Mouse (Mus musculus) embryonic facial prominence, embryonic 10.5 days (tissue): Measurements from ENCODE around the gene Zan. TPM values are rescaled to one million over a fixed set of nuclear protein-coding genes. Genes with fewer than 3 reads are reported as not detected.
A peak's percentile ranks its signal among the peaks of the same experiment; 100 is the strongest.

ENCODE experiments used
- DNase-seq: peaks from one replicate; pipeline ENCODE4 v3.0.0-alpha.2; 2017; ENCODE audit warnings: low spot score
- H3K27ac ChIP-seq: fragments of 300-500 bp; sonication (generic); replicated peaks from 2 replicates; pipeline ENCODE4 v1.5.1; 2016; ENCODE audit warnings: mild to moderate bottlenecking
- H3K27me3 ChIP-seq: fragments of 300-500 bp; sonication (generic); replicated peaks from 2 replicates; pipeline ENCODE4 v1.6.1; 2016; ENCODE audit warnings: low read depth, mild to moderate bottlenecking; ENCODE audit not compliant: poor library complexity, severe bottlenecking
- H3K36me3 ChIP-seq: fragments of 300-500 bp; sonication (generic); replicated peaks from 2 replicates; pipeline ENCODE4 v1.6.1; 2016; ENCODE audit warnings: mild to moderate bottlenecking, moderate library complexity
- H3K4me1 ChIP-seq: fragments of 300-500 bp; sonication (generic); 2 replicates; pipeline ENCODE4 v1.6.1; 2016
- H3K4me3 ChIP-seq: fragments of 300-500 bp; sonication (generic); 2 replicates; pipeline ENCODE4 v1.5.1; 2016; ENCODE audit warnings: mild to moderate bottlenecking, moderate library complexity
- H3K9me3 ChIP-seq: fragments of 300-500 bp; sonication (generic); 2 replicates; pipeline ENCODE4 v1.6.1; 2016; ENCODE audit warnings: mild to moderate bottlenecking
- WGBS: fragments of 180-500 bp; shearing (Covaris S2); methylation state at CpG from one replicate; pipeline ENCODE4 v1.1.7; 2016; 5-methylcytosine and 5-hydroxymethylcytosine counted together
- polyA plus RNA-seq: library from polyadenylated mRNA; unstranded; fragments of >200 nt; fragmentation: Nextera tagmentation; extraction: Ambion mirVana; gene quantifications from 2 replicates; pipeline ENCODE4 v1.2.1, GENCODE M21; 2016

Zan gene
- polyA plus RNA-seq, 1 experiment from 2014 or later, result 0.16 TPM

- WGBS, result 87% methylated on average over 17 of the region's 17 CpGs
- peaks cover 70% of the 10 kb centered on the region for H3K36me3 ChIP-seq
Measured at GRCm38 (mm10) chr5:137354091-137354490, 122.8 kb downstream of the Zan start.

DNA sequence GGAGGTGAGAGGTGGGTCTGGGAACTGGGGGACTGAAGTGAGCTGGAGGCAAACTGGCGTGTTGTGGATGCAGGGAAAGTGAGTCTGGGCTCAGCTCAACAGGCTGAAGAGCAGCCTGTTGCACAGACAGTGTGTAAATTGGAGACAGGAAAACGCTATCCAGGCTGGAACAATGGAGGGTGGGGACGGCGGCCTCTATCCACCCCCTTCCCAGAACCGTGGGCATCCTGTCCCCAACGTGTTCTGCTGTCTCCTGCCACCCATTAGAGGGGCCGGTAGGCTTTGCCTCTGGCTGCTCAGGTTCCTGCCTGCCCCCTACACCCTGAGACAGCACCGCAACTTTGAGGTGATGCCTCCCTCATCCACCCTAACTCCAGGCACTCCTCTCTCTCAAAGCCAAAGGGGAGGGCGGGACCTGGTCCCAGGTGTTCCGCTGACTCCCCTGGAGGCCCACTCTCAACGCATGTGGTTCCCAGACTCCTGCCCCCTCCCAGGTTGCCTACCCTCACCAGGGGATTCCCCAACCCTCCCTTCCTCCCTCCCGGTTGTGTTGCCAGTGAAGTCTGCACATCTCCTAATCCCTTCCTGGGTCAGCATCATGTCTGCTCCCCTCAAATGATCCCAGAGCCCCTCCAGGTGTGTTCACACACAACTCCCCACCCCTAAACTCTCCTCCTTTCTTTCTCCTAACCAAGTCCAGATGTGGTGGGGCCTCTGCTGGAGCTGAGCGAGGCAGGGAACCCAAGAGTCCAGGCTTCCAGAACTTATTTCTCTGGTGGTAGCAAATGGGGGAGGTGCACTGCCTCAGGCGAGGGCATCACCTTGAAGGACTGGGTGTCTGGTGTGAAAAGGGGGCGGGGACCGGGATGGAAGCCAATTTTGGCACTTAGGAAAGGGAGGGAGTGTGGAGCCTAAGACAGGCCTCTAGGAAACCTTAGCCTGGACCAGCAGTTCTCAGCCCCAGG, 124.6 kb downstream of the Zan start:
- peak overlapping the region; percentile 99 for H3K27ac ChIP-seq
- peak; percentile 57 for DNase-seq

More at GRCm38 (mm10) chr5:137354091-137354490, 122.8 kb downstream of the Zan start:
- no peaks in the 10 kb centered on the region for H3K9me3 ChIP-seq
- DNase-seq, result no peak
- no peaks in the 10 kb centered on the region for H3K27me3 ChIP-seq
- peaks cover 45% of the 10 kb centered on the region for H3K4me1 ChIP-seq
- peak overlapping the region; percentile 9; the same call in 1 of the 2 replicates for H3K4me3 ChIP-seq
- H3K27ac ChIP-seq, result no peak overlapping the region

GRCm38 (mm10) chr5:137351394-137351793, 125.5 kb downstream of the Zan start:
- Histone ChIP-seq H3K27ac (peak overlapping the region; percentile 99), H3K4me1 (peaks cover 65% of the 10 kb centered on the region), H3K9me3 (no peaks in the 10 kb centered on the region), H3K4me3 (peak overlapping the region; percentile 96), H3K36me3 (peaks cover 43% of the 10 kb centered on the region), H3K27me3 (no peaks in the 10 kb centered on the region)
- DNase-seq, result peak; percentile 38
- 9% methylated on average over 4 of the region's 4 CpGs for WGBS

More for the DNA sequence above, 124.6 kb downstream of the Zan start:
- no peaks in the 10 kb centered on the region for H3K27me3 ChIP-seq
- WGBS, result 10% methylated on average over 16 of the region's 16 CpGs
- peak overlapping the region; percentile 96 for H3K4me3 ChIP-seq
- H3K36me3 ChIP-seq, result peaks cover 52% of the 10 kb centered on the region
- peaks cover 61% of the 10 kb centered on the region for H3K4me1 ChIP-seq
- H3K9me3 ChIP-seq, result no peaks in the 10 kb centered on the region

GRCm38 (mm10) chr5:137351058-137351380, 125.8 kb downstream of the Zan start:
- Histone ChIP-seq H3K27ac (peak overlapping the region; percentile 99), H3K9me3 (no peaks in the 10 kb centered on the region), H3K4me3 (peak overlapping the region; percentile 96), H3K36me3 (peaks cover 40% of the 10 kb centered on the region), H3K4me1 (peaks cover 67% of the 10 kb centered on the region), H3K27me3 (no peaks in the 10 kb centered on the region)
- peak; percentile 67 for DNase-seq
- WGBS, result under 1% methylated on average over 8 of the region's 8 CpGs

GRCm38 (mm10) chr5:137350205-137351057, 126.4 kb downstream of the Zan start:
- Histone ChIP-seq H3K4me3 (peak overlapping the region; percentile 96), H3K27ac (peak overlapping the region; percentile 99), H3K27me3 (no peaks in the 10 kb centered on the region), H3K9me3 (no peaks in the 10 kb centered on the region), H3K36me3 (peaks cover 34% of the 10 kb centered on the region), H3K4me1 (peaks cover 73% of the 10 kb centered on the region)
- DNase-seq, result peak; percentile 68
- under 1% methylated on average over 55 of the region's 55 CpGs for WGBS

DNA sequence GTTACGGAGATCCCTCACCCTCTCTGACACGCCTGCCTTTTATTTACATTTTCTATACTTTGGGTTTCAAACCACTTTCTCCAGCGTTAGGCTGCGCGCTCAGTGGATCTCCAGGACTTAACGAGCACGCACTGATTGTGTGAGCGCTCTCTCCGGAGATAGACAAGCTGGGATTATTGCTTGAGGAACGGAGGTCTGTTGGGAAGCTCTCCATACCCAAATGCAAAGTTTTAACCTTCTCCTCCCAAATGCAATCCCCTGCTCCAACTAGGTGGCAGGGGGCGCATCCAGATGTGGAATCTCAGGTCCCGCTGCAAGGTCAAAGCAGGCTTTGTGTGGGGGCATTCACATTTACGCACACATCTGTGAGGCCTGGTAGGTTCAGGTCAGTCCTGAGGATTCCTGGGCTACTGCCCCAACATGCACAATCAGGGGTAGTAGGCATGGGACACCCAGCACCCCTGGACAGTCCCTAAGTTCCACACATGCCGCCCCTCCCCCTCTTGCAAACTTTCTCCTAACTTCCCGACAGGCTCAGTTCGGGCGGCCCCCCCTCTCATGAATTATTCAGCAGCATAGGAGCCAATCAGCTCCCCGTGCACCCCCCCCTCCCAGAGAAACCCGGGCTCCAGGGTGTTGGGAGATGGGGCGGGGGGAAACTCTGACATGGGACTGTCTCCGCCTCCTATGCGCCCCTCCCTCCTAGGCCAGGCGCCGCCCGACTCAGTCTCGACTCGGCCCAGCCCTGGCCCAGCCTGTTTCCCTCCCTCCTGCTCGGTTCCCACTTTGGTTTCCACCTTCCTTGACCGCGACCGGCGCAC, 127.3 kb downstream of the Zan start, which contains the start of gene Ephb4:
Gene Ephb4 (plus strand): TSS at position 726 of the 821 bp plus-strand sequence.
- WGBS, result 1% methylated on average over 32 of the region's 32 CpGs
- H3K4me3 ChIP-seq, result peak within 1 kb of the TSS; percentile 96
- H3K4me1 ChIP-seq, result peaks cover 74% of the 10 kb centered on the region
- H3K27ac ChIP-seq, result peak within 1 kb of the TSS; percentile 99
- peaks cover 25% of the 10 kb centered on the region for H3K36me3 ChIP-seq
- H3K9me3 ChIP-seq, result no peaks in the 10 kb centered on the region
- peak; percentile 98 for DNase-seq
- H3K27me3 ChIP-seq, result no peaks in the 10 kb centered on the region

DNA sequence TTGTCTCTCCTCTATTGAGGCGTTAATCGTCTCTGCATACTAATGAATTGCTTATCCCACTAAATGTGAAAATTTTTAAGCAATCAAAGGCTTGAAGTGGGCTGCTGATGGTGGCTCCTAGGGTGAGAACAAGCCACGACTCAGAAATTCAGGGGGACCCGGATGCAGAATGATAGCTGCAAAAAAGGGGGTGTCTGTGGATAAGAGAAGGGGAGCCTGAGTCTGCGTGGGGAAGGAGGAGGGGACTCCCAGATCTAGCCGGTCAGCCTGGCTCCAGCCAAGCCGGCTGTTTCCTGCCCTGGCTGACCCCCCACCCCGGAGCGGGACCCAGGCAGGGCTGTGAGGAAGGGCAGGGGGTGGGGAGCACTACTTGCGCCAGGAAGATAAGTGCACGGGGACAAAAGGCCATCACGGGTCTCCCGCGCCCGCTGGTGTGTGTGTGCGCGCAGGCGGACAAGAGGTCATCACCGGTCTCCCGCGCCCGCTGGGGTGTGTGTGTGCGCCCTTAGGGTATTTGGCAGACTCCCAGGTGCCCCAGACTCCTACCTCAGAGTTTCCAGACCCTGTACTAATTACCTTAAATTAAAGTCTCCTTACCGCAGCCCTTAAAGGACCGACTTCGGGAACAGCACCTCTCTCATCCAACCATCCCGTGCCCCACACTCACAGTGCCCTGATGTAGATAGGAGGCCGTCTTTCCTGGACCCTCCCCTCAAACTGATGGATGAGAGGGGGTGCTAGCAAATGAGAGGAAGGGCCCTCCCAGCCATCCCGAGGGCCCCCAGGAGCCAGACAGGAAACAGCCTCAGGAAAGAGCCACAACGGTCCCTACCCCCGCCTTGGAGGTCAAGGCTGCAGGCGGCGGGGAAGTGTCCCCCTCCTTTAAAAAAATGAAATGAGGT, 128.1 kb downstream of the Zan start:
- Histone ChIP-seq H3K27ac (peak overlapping the region; percentile 99), H3K9me3 (no peaks in the 10 kb centered on the region), H3K36me3 (peaks cover 17% of the 10 kb centered on the region), H3K4me3 (peak overlapping the region; percentile 96), H3K4me1 (peaks cover 66% of the 10 kb centered on the region), H3K27me3 (no peaks in the 10 kb centered on the region)
- DNase-seq, result peak; percentile 76
- under 1% methylated on average over 33 of the region's 33 CpGs for WGBS

DNA sequence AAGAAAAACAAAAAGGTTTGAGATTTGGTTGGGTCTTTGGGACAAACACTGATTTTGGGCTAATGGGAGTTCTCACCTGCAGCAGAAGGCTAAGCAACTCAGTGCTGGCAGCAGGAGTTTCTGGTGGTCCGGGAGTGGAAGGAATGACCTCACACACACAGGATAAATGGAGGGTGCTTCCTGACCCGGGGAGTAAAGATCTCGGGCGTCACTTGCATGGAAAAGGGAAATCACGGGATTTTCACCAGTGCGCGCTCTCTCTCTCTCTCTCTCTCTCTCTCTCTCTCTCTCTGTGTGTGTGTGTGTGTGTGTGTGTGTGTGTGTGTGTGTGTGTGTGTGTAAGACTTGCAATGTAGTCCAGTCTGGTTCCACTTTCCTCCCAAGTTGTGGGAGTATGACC, 129.0 kb downstream of the Zan start:
- no peaks in the 10 kb centered on the region for H3K27me3 ChIP-seq
- DNase-seq, result peak; percentile 27
- H3K36me3 ChIP-seq, result peaks cover 11% of the 10 kb centered on the region
- H3K4me1 ChIP-seq, result peaks cover 58% of the 10 kb centered on the region
- no peaks in the 10 kb centered on the region for H3K9me3 ChIP-seq
- peak overlapping the region; percentile 96 for H3K4me3 ChIP-seq
- H3K27ac ChIP-seq, result peak overlapping the region; percentile 99
- 16% methylated on average over 7 of the region's 7 CpGs for WGBS

GRCm38 (mm10) chr5:137346983-137347382, 129.9 kb downstream of the Zan start:
- Histone ChIP-seq H3K9me3 (no peaks in the 10 kb centered on the region), H3K27ac (no peak overlapping the region), H3K4me1 (peaks cover 50% of the 10 kb centered on the region), H3K27me3 (no peaks in the 10 kb centered on the region), H3K36me3 (0 out of 2 replicates have a peak, but pooled peaks cover 2% of the 10 kb centered on the region), H3K4me3 (no peak overlapping the region)
- DNase-seq, result no peak
- WGBS, result 87% methylated on average over 4 of the region's 4 CpGs

GRCm38 (mm10) chr5:137346388-137346787, 130.5 kb downstream of the Zan start:
- H3K4me1 ChIP-seq, result peaks cover 44% of the 10 kb centered on the region
- no peak for DNase-seq

GRCm38 (mm10) chr5:137345821-137346220, 131.0 kb downstream of the Zan start:
- WGBS, result 26% methylated on average over 9 of the region's 9 CpGs
- H3K27me3 ChIP-seq, result no peaks in the 10 kb centered on the region
- no peaks in the 10 kb centered on the region for H3K36me3 ChIP-seq
- H3K9me3 ChIP-seq, result no peaks in the 10 kb centered on the region
- H3K4me1 ChIP-seq, result peaks cover 40% of the 10 kb centered on the region
- H3K27ac ChIP-seq, result peak overlapping the region; percentile 19; the same call in 1 of the 2 replicates
- H3K4me3 ChIP-seq, result no peak overlapping the region
- DNase-seq, result no peak

More at GRCm38 (mm10) chr5:137346388-137346787, 130.5 kb downstream of the Zan start:
- Histone ChIP-seq H3K4me3 (no peak overlapping the region), H3K9me3 (no peaks in the 10 kb centered on the region), H3K27me3 (no peaks in the 10 kb centered on the region), H3K36me3 (no peaks in the 10 kb centered on the region), H3K27ac (no peak overlapping the region; the same call in 1 of the 2 replicates)
- WGBS, result 79% methylated on average over 1 of the region's 1 CpGs
